Mouse (Mus musculus): ENCODE data around the gene Brca1.
A peak's percentile ranks its signal among the peaks of the same experiment; 100 is the strongest.
"Not testable (repeated sequence)": the region's sequence is repeated elsewhere in the genome, so short reads cannot be mapped to it uniquely, and the experiment has no call there.

The Brca1 gene

DNA sequence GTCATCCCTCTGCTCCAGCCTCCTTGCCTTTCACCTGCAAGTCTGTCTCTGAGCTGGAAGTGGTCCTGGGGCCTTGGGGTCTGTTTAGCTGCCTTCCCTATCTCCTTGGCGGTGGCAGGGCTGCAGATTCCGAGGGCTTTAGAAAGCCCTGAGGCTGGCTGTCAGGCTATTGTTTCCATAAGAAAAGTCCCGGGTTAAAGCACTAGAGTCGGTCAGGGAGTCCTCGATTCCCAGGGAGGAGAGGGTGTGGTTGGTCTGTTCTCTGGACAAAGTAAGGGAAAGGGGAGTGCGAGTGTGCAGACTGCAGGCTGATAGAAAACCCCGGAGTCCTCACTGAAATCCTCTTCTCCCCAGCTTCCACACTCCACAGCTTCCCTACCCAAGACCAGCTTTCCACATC, 81.5 kb downstream of the Brca1 start:
- peak; percentile 55 for DNase-seq (ENCODE audit: low read depth, low spot score)

DNA sequence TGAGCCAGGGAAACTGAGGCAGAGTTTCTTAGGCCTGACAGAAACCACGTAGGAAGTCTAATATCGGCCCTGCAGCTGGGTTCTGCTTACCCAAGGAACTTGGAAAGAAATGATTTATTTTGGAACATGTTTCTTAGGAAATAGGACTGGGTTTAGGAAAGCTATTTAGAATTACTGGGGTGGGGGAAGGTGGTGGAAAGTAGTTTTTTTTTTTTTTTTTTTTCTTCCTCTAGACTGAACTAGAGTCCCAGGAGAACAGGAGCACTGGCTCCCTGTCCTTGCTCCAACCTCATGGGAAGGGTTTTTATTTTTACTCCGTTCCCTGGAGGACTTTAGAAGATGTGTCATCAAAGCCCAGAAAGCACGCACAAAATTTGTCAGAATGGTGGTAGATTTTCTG, 82.6 kb downstream of the Brca1 start:
- no peak for DNase-seq (ENCODE audit: low read depth, low spot score)

DNA sequence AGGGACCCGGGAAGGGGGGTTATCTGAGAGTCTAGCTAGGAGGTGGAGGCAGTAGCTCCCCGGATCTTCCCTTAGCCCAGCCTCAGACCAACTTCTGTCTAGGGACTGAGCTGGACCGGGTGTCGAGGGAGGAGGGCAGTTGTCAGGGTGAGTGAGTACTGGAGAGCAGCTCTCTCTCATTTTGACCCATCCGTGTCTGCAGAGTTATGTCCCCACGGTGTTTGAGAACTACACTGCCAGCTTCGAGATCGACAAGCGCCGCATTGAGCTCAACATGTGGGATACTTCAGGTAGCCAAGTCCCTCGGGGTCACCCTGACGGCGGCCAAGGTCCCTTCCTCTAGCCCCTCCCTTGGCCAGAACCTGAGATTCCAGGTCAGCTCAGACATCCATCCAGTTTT, 83.0 kb downstream of the Brca1 start:
- no peak for DNase-seq (ENCODE audit: low read depth, low spot score)

DNA sequence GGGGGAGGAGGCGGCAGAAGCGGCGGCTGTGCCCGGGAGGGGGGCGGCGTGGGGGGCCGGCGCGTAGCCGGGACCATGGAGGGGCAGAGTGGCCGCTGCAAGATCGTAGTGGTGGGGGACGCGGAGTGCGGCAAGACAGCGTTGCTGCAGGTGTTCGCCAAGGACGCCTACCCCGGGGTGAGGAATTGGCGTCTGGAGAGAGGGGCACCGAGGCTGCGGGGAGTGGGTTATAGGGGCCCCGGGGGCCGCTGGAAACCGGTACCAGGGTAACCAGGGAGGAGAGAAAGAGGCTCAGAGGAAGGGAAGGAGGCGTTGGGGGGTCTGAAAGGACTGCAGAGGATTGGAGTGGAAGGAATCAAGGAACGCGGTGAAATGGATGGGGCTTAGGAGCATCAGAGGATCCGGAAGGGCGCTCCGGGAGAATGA, 83.5 kb downstream of the Brca1 start:
- DNase-seq (ENCODE audit: low read depth, low spot score) = no peak

DNA sequence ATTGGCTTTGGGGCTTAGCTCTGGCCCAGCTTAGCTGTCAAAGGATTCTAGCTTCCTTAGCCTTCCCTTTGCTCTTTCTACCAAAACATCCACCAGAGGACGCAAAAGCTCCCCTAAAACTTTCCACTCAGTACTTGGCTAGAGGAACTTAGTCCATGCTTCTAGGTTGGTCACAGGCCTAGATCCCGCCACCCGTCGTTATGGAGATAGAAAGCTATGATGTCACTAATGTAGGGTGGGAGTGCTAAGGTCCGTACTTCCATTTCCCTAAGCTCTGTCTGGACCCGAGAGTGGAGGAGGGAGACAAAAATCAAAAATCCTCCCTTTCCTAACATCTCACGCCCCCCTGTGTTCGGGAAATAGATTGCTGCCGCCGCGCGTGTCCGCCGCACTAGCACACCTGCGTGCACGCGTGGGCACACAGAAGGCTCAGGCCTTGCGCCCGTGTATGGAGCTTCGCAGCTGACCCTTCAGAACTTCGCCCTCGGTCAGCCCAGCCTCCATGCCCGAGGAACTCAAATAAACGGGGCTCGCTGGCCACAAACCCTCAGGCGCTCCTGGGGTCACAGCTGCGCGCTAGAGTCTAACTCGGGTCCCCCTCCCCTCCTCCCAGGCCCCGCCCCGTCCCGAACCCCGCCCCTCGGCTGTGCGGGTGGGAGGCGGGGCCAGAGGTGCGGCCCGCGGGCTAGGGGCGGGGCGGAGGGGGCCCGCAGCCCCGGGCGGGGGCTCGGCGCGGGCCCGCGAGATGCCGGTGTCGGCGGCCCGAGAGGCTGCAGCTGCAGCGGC, 84.1 kb downstream of the Brca1 start:
- peak; percentile 87 for DNase-seq (ENCODE audit: low read depth, low spot score)

DNA sequence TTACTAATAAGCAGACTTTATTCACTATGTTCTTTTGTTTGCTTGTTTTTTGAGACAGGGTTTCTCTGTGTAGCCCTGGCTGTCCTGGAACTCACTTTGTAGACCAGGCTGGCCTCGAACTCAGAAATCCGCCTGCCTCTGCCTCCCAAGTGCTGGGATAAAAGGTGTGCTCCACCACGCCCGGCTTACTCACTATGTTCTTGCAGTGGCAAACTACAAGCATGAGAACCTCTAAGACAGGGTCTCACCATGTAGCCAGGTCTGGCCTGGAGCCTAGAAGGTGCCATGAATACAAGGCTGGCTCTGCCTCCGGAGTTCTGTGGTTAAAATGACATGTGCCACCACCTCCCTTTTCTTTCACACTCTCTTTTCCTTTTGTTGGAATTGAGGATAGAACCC, 85.2 kb downstream of the Brca1 start:
- not testable (repeated sequence) for DNase-seq (ENCODE audit: low read depth, low spot score)

DNA sequence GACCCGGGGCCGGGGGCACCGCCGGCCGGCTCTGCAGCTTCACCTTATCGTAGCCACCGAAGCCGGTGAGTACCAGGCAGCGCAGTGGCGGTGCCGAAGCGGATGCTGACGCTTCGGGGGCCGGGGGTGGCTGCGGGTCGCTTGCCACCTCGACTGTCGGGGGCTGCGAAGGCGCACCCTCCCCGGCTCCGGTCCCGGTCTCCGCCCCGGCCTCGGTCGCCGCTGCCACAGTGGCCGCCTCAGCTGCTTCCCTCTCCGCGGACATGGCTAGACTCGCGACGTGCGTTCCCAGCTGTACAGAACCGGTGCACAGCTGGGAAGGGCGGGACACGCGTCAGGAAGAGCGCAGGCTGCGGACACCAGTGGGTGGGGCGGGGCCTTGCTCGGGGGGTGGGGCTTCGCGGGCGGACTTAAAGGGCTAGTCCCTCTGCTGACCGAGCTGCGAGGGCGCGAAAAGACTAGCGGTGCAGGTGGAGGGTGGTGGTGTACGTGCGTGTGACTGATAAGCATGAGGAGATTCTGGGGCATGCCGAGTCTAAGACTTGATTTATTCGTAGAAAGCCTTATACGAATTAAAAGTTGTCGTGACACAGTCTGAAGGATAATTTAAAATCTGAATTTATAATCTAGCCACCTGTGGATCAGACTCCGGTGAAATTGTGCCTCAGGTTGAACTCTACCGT, 85.7 kb downstream of the Brca1 start, which contains the start of gene Vat1:
Gene Vat1, minus strand, starts transcription at position 362 of the 683 bp plus-strand sequence.
- peak; percentile 67 for DNase-seq (ENCODE audit: low read depth, low spot score)

DNA sequence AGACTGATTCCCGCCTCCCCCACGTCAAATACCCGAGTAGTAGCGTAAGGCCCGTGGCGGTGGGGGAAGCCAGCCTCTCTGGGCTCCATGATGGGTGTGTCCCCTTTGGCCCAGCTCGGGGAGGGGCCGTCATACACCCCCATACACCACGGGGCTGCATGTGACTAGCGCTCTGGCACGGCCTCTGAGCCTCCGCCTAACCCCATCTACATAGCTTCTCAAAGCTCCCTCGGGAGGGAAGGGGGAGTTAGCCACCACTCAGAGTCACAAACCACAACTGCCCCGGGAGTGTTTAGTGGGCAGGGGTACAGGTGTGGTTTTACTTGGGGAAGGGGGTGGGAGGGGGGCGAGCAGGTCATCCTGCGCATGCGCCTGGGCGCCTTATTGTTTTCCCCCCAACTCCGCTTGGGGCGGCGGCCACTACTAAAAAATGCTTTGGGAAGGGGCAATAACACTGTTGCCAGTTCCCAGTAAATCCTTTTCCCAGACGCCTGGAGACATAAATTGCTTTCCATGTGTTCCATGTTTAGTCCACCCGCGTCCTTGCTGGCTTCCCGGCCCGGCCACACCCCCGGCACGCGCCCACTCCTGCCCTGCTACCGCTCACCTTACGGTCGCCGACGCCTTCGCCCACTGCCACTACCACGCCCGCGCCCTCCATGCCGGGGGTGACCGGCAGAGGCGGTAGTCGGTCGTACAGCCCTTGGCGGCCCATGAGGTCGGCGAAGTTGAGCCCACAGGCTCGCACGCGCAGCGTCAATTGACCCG, 86.5 kb downstream of the Brca1 start:
- peak; percentile 91 for DNase-seq (ENCODE audit: low read depth, low spot score)

DNA sequence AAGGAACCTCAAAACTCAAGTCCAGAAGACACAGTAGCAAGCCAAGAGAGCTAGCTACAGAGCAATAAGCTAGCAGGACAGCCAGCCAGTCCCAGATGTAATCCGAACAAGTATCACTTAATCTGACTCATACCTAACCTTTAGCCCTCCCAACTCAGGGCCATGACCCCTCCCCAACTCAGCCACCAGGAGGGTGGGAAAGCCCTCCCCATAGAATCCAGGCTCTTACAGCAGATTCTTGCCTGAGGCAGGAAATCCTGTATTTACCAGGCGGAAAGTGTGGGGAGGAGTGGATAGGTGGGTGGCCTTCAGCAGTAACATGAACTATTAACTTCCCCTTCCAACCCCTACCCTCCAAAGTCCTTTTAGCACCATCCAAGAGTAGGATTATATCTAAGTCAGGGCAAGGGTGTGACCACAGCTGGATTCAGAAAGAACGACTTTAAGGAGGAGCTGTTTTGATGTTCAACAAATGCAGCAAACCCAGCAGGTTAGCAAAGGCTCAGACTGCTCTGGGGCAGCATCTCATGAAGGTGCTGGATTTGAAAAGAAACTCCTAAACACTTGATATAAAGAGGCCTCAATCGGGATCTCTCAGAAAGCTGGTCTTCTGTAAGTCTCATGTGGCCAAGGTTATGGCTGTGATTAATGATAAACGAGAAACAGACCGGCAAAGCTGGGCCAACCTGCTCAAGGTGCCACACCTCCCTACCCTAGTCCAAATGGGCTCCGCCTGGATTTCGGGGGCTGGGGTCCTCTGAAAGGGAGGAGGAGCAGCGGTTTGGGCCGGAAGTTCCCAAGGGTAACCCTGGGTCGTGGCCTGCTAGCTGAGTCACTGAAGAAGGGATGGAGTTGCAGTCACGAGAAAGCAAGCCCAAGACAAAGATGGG, 87.3 kb downstream of the Brca1 start, which contains the start of gene Rnd2:
Gene Rnd2, plus strand, starts transcription at position 789 of the 890 bp plus-strand sequence.
- peak; percentile 64 for DNase-seq (ENCODE audit: low read depth, low spot score)

DNA sequence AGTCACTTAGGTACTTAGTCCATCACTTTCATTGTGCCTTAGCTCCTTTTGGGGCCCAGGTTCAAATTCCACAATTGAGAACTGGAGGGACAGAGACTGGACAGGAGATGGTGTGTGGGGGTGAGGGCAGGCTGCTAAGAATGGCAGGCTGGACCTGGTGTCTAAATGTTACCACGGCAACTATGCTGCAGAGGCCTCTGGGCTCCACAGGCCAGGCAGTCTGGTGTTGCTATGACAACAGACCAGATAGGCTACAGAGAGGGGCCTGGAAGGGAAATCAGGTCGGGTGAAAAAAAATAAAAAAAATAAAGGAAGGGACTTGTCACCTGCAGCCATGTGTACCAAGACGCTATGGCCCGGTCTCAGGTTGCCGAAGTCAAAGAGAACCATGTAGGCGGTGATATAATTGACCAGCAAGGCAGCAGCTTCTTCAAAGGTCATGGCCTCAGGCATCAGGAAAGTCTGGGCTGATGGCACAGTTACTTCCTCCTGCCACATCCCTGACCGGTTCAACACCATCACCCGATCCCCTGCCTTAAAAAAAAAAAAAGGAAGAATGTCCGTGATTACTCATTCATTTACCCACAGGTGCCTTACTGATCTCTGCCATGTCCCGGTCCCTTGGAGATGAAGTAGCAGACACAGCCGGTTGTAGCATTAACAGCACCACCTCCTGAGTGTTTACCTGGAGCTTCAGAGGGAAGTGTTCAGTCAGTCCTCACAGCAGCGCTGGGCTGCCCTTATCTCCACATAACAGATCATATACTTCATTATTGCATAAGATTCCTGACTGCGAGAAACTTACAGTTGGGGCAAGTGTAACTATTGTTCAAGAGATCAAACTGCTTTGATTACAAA, 88.9 kb downstream of the Brca1 start:
- no peak for DNase-seq (ENCODE audit: low read depth, low spot score)

DNA sequence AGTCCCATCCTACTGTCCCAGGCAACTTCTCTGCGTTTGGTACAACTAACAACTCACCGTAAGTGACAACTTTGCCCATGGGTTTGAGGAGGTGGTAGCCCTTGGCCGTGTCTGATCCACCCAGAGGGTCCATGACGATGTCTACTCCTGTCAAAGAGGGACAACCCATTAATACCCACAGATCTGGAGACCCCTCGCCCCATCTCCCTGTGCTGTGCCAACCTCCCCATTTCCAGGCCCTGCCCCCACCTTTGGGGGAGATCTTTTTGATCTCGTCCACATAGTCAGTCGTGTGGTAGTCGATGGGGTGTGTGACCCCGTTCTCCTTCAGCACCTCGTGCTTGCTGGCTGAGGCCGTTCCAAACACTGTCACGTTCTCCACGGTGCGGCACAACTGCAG, 89.6 kb downstream of the Brca1 start:
- no peak for DNase-seq (ENCODE audit: low read depth, low spot score)

DNA sequence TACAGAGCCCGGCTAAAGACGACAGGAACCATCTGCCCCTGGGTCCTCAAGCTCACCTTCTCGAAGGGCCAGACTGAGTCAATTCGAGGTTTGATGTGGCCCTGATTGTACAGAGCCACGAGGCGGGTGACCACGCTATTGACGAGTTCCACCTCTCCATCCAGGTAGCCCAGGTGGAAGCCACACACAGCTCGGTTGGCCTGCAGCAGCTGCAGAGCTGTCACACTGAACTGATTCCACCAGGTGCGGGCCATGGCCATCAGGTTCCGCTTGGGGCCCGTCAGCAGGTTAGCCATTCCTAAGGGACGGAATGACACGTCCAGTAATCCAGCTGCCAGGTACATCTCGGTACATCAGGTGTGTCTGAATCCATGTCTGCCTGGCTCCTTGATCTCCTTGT, 91.4 kb downstream of the Brca1 start:
- no peak for DNase-seq (ENCODE audit: low read depth, low spot score)

DNA sequence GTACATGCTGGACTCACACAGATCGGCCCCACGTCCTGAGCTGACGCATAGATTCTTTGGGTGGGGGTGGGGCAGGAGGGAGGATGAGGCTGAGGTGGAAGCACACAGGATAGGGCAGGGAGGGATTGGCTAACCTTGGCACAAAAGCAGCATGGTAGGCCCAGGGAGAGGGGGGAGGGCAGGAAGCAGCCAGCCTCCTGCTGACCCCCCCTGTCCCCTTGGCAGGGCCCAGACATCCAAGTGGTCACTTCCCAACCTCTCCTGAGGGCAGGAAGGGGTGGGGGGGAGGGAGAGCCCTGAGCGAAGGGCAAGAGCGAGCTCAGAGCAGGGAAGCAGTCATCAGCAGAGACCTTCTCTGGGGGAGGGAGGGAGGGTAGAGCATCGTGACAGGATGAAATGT, 92.0 kb downstream of the Brca1 start:
- no peak for DNase-seq (ENCODE audit: low read depth, low spot score)

DNA sequence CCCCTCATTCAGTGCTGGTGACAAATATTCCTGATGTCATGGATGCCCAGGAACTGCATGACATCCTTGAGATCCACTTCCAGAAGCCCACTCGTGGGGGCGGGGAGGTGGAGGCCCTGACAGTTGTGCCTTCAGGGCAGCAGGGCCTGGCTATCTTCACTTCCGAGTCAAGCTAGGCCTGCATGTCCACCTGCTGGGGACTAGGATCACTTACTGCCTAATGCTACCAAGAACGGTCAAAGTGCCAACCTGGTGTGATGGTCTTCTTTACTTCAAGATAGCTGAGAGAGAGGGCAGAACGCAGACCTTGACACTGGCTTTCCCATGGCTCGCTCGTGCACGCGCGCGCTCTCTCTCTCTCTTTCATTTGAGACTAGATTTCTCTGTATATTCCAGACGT, 93.5 kb downstream of the Brca1 start:
- no peak for DNase-seq (ENCODE audit: low read depth, low spot score)

DNA sequence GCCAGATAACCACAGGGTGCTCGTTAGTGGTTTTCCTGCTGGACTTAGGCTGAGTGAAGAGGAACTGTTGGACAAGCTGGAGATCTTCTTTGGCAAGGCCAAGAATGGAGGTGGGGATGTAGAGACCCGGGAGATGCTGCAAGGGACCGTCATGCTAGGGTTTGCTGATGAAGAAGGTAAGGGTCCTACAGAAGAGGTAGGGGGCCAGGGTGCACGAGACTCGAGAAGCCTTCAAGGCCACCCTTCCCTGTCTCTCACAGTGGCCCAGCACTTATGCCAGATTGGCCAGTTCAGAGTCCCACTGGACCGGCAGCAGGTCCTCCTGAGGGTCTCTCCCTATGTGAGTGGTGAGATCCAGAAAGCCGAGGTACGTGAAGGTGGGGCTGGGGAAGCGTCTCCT, 94.1 kb downstream of the Brca1 start:
- DNase-seq (ENCODE audit: low read depth, low spot score) = no peak

DNA sequence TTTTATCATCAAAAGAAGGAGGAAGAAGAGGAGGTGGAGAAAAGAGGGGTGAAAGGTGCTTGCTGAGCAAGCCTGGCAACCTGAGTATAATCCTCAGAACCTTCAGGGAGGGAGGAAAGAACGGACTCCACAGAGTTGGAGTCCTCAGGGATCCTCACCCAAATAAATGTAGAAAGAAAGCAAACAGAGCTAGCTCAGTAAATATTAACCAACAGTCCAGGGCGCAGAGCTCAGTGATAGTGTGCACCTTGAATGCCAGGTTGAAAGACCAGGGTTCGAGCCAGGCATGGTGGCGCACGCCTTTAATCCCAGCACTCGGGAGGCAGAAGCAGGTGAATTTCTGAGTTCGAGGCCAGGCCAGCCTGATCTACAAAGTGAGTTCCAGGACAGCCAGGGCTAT, 96.1 kb downstream of the Brca1 start:
- no peak for DNase-seq (ENCODE audit: low read depth, low spot score)

DNA sequence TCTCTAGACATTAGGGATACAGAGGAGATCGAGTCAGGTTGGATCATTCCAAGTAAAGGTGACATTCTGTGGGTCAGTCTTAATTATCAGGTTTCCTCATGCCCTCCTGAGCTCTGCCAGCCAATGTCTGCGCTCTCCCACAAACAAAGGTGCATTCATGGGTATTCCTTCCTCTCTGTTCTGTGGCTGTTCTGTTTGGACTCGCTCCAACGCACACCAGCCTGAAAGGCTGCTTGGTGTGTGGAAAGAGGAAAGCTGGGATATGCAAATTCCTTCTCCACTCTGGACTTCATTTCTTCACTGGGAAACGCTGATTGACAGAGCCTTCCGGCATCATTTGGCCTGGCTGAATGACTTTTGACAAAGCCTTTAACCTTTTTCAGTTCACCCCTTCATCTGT, 97.1 kb downstream of the Brca1 start:
- DNase-seq (ENCODE audit: low read depth, low spot score) = no peak

DNA sequence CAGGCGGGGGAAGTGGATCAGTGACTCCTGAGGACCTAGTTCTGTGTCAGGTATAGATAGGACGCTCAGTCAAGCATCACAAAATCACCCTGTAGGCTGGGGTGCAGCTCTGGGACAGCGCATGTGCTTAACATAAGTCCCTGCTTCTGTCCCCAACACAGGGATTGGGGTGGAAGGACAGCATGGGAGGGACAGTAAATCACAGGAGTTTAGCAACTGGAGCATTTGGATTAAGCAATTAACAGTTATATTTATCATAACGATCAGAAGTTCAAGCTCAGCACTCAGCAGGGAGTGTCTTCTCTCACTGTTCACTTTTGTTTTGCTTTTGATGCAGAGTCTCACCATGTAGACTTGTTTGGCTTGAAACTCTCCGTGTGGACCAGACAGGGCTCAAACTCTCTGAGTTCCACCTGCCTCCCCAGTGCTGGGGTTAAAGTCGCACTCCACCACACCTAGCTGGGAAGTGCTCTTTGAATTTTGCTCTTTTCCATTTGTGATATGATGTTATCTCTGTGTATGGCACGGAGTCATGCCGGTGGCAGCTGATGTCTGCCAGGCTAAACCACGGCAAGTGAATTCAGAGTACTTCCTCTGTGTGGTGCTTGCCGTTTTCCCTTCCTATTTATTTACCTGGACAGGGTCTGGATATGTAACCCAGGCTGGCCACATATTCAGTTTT, 99.5 kb downstream of the Brca1 start:
- DNase-seq (ENCODE audit: low read depth, low spot score) = no peak

DNA sequence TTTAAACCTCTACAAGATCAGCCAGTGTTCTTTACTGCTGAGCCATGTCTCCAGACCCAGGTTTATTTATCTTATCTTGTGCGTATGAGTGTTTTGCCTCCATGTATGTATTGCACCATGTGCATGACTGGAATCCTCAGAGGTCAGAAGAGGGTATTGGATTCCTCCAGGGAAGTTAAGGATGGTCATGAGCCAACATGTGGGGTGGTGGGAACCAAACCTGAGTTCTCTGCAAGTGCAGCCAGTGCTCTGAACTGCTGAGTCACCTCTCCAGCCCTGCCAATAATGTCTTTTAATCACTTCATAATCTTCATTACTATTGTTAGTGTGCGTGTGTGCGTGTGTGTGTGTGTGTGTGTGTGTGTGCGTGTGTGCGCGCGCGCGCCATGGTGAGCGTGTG, 100.2 kb downstream of the Brca1 start:
- DNase-seq (ENCODE audit: low read depth, low spot score) = no peak

DNA sequence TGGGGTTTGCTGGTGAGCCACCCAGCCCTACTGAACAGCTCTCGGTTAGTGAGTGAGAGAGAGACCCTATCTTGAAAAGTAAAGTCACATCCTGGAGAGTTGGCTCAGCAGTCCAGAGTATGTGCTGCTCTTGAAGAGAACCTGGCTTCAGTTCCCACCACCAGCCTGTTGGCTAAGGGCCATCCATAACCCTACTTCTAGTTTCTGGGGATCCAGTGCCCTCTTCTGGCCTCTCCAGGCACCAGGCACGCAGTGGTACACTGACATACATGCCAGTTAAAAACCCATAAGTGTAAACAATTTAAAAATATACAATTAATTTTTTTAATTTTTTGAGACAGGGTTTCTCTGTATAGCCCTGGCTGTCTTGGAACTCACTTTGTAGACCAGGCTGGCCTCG, 101.4 kb downstream of the Brca1 start:
- DNase-seq (ENCODE audit: low read depth, low spot score) = peak; percentile 58

Measured in ES-CJ7 (cell line).